Mouse (Mus musculus) gastrocnemius, postnatal 4 days (tissue): ENCODE data around the gene Paqr7. TPM values are rescaled to one million over a fixed set of nuclear protein-coding genes. Genes with fewer than 3 reads are reported as not detected.

Experiments used
- DNase-seq, 2 experiments: peaks; one replicate each; pipeline ENCODE4 v3.0.0; 2021 to 2022; ENCODE audit warnings: low spot score in 2 of 2, mixed read lengths in 2 of 2
- long read RNA-seq, 2 experiments: library from polyadenylated mRNA; stranded (forward); transcript quantifications; one replicate each; pipeline ENCODE4 v2.0.0; 2021
- total RNA-seq, 2 experiments: library from RNA; stranded (reverse); gene quantifications; 2 replicates each; pipeline ENCODE4 v1.2.3; 2021

Paqr7 gene
- 1 to 10 TPM; 4.8 to 6.3 TPM for total RNA-seq
- long read RNA-seq, experiment 1, transcript Paqr7-201 (2 exons, 2,351 nt), result major isoform, 5 of 9 reads
- long read RNA-seq, experiment 1, partial matches to known transcripts, result 0 of 9 reads
- long read RNA-seq, experiment 1, other reads (novel, unspliced or antisense), result 2 of 9 reads
- long read RNA-seq, experiment 2, transcript Paqr7-201 (2 exons, 2,351 nt), result major isoform, 11 of 16 reads
- long read RNA-seq, experiment 2, partial matches to known transcripts, result 0 of 16 reads
- long read RNA-seq, experiment 2, other reads (novel, unspliced or antisense), result 1 of 16 reads

DNA sequence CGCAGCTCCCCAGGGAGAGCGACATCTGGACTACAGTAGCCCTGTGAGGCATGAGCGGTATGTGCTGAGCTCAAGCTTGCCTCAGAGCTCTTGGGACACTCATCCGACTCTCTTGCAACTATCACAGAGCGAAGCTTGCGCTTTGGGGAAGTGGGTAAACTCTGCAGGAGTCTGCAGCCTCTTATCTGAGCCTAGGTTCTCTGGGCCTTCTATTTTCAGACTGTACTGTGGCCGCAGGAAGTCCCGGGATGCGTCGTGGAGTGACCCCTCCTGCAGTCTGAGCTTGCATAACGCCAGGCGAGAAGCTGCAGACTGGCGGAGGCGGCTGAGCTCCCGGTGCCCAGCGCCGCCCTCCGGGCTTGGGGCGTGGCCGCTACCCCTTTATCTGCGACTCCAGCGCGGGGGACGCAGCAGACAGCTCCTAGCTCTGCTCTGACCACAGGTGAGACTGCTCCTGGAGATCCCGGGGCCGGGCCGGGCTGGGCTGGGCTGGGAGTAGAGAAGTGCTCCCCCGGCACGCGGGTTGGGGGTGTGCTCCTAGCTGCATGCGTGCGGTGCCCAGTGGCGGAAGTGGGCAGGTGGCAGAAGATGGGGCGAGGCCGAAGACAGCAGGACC is at the start of gene Paqr7:
Gene Paqr7 (plus strand): TSS at position 103 of the 616 bp plus-strand sequence.
- peak in 1 of 2 experiments; percentile 65 for DNase-seq

DNA sequence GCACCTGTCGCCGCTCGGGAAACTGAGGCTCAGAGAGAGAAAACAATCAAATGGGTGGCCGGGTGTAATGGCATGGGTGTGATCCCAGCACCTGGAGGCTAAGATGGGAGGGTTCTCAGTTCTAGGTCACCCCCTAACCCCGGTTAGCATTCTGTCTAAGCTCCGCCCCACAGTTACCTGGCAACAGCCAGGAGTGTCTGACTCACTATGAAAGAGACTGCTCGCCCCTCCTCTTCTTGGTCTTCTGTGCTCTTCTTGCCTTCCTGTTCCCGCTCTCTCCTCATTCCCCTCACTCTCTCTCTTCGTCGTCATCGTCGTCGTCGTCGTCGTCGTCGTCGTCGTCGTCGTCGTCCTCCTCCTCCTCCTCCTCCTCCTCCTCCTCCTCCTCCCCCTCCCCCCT is 48.5 kb upstream of the Paqr7 start:
- DNase-seq, result no peak

DNA sequence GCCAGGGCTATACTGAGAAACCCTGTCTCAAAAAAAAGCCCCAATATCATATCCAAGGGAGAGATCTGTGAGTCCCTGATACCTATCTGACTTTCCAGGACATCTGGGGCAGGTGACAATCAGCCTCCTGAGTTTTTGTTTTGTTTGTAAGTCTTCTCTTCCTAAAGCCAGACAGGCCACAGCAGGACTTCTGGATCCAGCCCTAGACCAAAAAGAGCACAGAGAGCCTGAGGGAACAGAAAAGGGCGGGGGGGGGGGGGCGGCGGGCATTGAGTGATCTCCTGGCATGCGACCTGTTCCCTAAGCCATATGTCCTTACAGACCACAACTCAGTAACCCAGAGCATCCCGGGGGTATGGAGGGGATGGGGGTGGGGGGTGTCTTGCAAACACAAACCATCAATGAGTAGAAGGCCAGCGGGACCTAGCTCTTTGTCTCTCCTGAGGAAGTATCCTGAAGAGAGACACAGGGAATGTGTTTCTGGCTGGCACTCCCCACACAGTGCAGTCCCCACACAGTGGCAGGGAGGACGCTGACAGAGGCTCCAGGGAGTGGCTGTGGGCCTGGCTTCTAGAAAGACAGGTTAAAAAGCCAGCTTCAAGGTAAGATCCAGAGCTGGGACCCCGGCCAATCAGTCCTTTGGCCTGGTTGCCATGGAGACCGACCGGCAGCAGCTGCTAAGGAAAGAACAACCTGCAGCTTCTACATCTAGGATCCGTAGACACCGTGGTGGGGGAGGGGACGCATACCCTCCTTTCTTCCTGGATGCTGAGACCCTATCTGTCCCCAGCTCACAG is 46.7 kb upstream of the Paqr7 start:
- no peak for DNase-seq

DNA sequence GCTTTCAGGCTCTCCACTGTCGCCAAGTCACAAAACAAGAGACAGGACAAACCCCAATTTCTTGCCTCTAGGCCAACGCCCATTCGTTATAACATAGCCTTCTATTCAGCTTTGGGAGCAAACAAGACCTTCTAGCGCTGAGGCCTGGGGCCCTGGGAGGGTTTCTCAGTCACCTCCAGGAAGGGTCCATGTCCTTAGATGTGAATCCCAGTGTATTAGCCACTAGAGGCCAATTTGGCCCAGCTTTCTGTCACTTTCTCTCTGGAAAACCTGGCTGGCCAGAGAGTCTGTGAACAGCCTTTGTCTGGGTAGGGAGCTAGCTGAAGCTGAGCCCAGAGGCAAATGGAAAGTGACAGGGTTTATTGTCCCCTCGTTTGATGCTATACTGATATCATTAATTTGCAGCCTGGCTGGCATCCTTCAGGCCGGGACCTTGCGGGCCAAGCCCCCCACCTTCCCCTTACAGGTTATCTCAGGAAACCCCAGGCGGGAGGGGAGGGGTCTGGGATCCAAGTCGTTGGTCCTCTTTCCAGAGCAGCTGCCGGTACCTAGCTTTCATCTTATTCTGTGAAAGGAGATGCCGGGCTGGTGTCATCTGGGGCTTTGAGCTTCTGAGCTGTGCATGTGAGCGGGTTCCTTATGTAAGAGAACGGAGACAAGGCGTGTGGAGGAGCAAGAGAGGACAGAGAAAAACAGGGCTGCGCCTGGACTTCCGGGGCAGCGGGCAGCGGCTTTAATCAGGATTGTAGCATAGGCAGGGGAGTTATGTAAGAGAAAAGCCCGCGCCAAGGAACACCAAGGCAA is 45.9 kb upstream of the Paqr7 start:
- DNase-seq, result no peak

DNA sequence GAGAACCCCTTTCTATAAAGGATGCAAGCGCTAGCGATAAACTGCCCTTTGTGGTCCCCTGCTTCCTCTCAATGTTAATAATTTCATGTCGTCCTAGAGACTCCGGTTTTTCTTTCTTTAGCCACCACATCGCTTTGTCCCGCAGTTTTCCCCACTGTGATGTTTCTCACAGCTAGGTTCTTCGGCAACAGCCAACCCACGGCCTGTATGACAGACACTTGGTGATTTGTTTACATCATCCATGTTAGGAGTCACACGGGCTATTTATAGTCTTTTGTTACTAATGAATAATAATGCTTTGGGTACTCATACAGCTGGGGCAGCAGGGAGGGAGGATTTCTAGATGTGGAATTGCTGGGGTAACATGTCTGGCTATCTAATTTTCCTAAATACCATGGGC is 45.0 kb upstream of the Paqr7 start:
- no peak for DNase-seq

DNA sequence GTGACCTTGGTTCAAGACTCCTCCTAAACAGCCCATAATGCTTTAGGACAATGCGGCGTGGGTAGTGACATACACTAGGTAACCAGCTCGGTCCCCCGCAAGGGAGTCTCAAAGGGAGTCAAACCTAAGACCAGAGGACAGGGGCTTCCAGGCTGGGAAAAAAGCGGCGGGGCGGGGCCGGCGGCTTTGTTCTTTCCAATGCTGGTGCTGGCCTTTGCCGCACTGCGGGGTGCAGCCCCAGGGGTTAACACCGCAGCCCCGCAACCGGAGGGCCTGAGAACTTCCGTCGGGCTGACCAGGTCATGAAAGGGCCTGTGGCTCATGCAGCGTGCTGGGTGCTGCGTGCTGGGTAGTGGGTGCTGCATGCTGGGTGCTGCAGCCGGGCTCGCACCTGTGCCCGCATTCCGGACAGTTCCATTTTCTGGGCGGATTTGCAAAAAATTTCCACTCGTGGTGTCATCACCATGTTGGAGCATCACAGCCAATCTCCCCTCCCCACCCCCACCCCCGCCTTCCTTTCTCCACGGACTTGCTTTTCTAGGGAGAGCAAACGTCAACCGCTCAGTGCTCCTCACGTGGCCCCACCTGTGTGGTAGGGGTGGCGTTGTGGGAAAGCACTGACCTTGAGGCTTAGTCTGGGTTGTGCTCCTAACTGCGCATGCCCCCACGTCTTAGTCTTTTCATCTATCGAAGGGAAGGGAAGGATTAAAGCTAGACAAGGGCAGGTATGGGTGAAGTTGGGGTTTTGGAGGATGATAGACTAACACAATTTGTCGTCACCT is 42.7 kb upstream of the Paqr7 start:
- DNase-seq, result no peak

DNA sequence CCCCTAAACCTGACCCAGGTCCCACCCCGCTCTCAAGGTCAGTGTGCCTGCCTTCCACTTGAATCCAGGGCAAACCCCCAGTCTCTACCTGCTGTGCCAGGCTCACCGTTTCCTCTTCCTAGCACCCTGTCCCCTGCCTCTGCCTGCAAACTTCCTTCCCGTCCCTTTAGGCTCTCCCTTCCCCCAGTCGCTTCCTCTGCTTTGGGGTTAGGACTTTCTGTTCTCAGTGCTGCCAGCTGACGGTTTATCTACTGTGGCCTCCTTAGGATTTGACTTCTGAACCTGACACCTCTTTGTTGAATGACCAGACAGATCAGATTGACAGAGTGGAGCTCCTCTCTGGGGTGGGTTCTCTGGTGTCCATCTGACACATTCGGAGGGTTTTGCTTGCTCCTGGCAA is 41.2 kb upstream of the Paqr7 start:
- no peak for DNase-seq

DNA sequence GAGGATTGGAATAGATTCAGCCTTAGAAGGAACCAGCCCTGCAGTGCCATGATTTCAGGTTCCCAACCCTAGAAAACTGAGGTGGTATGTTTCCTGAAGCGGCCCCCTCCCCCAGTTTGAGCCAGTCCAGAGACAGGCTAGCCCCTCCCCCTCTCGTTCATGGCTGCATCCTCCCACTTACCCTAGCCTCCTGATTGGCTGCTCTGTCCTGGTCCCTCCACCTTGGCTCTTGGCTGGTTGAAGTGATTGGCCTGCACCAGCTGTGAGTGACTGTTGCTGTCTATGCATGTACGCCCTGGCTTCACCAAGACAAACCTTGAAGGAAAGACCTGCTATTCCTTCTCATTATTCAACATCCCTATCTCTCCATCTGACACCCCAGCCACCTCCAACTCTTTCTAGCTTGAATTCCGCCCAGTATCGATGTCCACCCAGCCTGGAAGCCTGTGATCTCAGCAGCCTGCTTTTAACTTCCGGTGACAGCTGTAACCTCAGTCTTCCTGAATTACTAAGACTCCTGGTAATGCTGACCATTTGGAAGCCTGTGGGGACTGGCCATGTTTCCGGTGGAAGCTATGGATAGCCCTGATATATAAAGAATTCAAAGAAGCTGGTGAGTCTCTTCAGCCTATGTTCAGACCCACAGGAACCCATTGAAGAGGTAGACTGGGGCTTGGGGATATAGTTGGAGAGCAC is 39.2 kb upstream of the Paqr7 start:
- DNase-seq, result no peak

DNA sequence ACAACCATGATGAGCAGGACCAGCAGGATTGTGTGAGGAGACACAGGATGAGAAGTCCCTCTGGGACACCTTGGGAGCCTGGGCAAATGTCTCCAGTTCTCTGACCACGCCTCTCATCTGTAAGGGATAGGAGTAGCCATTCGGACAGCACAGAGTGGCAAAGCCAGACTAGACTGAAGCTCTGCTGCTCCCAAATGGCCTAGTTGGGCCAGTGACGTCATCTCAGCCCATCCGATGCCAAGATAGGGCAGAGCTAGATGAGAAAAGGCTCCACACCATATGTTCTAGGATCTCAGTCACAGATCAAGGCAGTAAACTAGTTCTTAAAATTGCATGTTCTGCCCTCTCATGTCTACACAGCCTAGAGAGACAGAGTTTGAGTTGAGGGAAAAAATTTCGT is 37.6 kb upstream of the Paqr7 start:
- no peak for DNase-seq

DNA sequence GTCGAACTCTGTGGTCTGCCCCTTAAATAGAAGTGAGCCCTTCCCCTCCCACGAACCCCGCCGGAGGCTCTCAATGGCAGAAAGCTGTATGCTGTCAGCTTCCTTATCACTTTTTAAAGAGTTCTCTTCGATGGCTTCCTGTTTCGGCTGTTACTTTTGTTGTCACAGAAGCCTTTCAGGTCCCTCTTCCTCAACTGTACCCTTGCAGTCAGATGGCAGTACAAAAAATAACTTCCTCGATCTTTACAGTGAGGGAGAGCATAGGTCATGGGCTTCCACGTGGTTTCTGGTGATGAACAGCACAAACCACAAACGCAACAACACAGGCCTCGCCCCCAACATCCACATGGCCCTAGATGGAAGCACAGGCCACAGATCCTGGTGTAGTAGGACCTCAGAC is 36.2 kb upstream of the Paqr7 start:
- no peak for DNase-seq

DNA sequence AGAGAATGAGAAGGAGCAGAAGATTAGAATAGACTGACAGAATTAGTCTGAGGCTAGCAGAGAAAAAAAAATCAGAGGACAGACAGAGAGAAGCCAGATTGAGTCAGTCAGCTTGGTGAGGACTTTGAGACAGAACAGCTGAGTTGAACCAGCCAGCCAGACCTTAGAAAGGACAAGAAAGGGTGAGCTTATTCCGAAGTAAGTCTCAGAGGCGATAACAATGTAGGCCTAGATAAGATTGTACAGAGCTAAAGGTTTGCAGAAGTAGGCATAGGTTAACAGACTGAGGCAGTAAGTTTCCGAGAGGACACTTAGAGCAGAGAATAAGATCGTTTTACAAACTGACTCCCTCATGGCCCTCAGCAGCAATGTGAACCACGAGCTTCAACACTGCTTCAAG is 35.2 kb upstream of the Paqr7 start:
- no peak for DNase-seq

DNA sequence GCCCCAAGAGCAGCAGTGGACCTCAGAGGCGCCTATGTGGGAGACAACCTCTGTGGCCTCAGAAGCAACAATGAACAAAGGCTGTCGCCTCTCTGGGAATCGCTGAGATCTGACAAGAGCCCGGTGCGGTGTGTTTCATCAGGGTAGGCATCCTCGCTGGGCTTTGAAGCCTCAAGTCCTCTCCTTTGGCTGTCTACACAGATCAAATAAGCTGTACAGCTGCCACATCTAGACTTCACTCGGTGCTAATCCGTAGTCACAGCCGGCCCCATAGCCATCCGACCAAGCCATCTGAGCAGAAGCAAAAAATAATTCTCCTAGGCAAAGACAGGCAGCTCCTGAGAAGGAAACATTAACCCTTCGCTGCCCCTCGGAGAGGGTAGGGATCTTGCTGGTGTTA is 30.7 kb upstream of the Paqr7 start:
- DNase-seq, result no peak

DNA sequence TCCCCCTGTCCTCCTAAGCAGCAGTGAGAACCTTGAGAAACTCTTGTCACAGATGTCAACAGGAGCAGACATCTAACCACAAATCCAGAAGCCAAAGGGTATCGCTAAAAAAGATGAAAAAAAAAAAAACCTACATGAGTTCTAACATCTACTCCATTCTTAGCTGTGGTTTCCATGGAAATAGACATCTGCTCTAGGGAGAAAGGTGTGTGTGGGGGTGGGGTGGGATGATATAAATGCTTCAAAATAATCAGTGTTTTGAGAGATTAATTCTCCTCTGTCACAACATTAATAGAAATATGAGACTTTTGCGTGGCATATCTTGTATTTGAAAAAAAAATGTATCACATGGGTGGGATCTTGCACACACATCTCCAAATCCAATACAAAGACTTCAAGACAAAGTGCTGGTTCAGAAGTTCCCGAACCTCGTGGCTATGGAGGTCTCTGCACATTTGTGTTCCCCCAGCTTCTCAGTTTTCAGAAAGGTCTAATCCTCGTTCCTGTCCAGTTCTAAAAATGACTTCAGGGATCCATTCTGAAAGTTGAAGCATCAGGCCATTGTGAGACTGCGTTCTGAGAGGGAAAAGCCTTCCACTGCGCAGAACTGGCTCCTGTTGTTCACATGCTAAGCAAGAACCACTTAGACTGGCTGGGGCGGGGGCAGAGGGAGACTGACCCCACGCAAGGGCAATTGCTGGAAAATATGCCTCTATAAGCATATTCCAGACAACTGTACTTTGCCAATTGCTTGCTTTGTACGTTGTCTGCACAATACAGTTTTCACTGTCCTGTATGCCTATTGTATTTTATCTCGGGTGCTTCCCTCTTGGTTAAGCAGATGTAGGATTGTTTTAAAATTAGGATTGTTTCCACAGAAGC is 29.9 kb upstream of the Paqr7 start:
- DNase-seq, result no peak

DNA sequence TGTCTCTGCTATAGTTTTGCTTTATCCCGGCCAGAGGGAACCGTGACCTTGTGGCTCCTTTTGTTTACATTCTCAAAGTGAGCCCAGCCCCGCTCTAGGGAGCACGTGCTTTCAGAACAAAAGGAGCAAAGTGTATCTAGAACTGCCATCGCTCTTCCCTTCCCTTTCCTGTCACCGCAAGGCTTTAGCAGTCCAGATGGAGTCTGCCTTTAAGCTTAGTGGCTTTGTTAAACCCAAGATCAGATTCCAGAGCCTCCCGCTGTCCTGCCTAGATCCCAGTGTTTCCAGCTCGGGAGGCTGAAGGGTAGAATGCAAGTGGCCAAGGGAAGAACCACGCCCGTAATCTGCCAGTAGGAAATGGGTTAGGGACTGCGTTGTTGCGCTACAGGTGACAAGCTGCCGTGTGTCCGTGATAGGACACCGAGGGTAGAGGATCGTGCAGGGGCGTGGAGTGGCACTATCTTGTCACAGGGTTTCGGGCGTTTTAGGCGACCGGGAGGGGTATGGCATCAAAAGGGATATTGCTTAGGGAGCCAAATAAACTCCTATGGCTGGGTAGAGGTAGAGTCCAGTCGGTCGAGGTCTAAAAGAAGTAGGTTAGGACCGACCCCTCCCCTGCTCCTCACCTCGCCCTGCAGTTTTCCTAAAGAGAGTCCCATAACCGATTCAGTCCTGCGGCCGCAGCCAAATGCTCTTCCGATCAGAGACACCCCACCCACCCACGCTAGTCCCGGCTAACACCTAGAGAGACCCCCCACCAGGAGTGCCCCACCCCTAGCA is 28.9 kb upstream of the Paqr7 start:
- DNase-seq, result no peak

DNA sequence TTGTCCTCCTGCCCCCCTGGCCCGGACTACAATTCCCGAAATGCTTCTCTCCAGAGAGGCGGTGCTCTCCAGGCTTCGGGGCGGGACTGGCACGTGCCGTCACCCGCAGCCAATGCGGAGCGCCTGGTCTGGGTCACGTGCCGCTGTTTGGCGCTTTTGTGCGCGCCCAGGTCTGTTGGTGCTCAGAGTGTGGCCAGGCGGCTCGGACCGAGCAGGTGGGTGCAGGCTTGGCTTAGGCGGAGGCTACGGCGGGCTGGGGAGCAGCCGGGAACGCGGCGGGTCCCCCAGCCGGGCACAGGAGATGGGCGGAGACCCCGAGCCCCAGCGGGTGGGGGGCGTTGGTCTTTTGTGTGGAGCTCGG is 28.3 kb upstream of the Paqr7 start, which contains the start of gene Stmn1:
Gene Stmn1 (plus strand): TSS at position 106 of the 361 bp plus-strand sequence.
- peak; percentile 85 to 94 for DNase-seq

DNA sequence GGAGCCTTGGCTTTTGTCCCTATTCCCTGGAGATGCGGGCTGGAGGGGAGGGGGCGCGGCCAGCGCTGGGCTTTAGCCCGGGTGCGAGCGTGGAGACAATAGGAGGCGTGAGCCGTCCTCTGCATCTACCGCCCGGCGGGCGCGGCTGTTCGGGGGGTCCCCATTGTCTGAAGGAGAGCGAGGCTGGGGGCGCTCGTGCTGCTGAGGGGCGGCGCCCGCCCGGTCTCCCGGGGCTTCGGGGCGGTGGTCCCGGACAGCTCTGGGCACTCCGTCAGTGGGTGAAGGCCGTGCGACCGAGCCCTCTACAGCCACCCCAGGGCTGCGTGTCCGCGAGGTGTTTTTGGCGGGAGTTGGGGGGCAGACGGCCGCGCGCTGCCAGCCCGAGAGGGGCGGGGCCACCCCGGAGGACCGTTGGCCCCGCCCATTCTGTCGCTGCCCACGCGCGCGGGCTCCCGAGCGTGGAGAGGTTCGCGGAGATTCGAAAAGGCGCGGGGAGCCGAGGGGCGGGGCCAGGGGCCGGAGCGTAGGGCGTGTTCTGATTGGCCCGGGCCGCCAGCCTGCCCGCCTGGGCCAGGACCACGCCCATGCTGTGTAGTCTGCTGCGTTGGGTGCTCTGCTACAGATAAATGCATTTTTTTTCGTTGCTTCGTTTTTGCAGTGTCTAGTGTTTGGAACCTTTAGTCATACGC is 27.8 kb upstream of the Paqr7 start:
- DNase-seq, result peak; percentile 95 to 97

DNA sequence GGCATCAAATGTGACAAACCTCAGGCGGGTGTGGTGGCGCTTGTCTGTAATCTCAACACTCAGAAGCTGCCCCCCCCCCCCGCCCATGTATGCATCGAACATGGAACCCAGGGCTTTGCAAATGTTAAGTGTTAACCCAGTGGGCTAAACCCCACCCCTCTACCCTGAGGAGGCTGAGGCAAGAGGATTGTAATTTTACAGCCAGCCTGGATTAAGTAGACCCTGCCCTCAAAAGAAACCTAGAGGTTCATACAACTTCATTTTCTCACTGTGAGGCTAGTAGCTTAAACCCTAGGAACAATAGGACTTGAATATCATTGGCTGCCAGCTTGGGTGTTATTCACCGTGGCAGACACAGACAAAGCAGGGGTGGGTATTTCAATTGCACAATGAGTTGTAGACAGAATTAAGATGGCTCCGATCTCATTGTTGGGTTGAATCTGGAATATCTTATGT is 27.1 kb upstream of the Paqr7 start:
- DNase-seq, result no peak

DNA sequence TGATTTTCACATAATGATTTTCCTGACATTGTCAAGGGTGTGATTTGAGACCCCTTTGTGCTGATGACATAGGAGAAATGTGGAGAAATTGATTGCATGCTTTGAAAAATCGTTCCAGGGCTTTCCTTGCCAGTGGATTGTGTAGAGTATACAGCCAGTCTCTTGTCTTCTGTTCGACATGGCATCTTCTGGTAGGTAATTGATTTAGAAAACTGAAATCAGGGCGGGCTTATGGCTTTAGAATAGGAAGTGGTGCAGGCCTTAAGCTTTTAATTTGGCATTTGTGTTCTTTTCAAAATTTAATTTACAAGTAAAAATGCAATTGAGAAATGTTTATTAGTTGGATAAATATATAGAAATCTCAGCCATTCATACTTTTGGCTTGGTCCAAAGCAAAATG is 26.5 kb upstream of the Paqr7 start:
- no peak for DNase-seq
